Mouse (Mus musculus): ENCODE measurements around the gene Epb41l1.

- TF ChIP-seq CTCF (conservative IDR thresholded peaks at IDR 0.05; ENCODE audit: low read length) (no peak), NANOG (IDR thresholded peaks at IDR 0.05; ENCODE audit: borderline replicate concordance, low read length) (no peak), POU5F1 (IDR thresholded peaks at IDR 0.05; ENCODE audit: borderline replicate concordance, low read length) (no peak)
These were observed 31.4 kb downstream of the Epb41l1 start for GRCm38 (mm10) chr2:156452149-156452536.

Data from E14TG2a.4 (cell line).